Mouse (Mus musculus) stomach, postnatal 0 days (tissue): ENCODE results near the gene Stk10.

Source experiments
- CTCF ChIP-seq: IDR thresholded peaks from 2 replicates; pipeline ENCODE4 v1.5.1; 2016; ENCODE audit warnings: antibody characterized with exemption, low read depth, mild to moderate bottlenecking, moderate library complexity
- EP300 ChIP-seq: optimal IDR thresholded peaks from 2 replicates; pipeline ENCODE3; 2016; ENCODE audit warnings: antibody characterized with exemption

DNA sequence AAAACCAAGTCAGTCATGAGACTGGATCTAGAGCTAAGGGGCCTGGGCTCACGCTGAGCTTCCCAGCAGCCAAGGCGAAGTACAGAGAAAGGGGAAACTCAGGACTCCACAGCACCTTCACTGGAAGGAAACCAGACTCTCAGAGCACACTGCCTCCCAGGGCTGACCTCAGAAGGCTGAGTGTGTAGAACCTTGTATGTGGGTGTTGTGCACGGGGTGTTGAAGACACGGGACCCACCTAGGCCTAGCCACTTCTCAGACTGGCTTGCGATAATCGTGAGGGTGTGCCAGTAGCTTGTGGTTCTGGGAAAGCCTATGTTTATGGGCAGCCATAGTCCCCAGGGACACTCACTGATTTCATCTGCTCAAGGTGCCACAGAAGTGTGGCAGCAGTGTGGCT lies 38.0 kb downstream of the Stk10 start:
- no peak for TF ChIP-seq CTCF
- TF ChIP-seq EP300, result no peak
